Mouse (Mus musculus) left cerebral cortex, postnatal 10 days (tissue): Measurements from ENCODE around the gene Mrc2. TPM values are rescaled to one million over a fixed set of nuclear protein-coding genes. Genes with fewer than 3 reads are reported as not detected.

Source experiments
- DNase-seq, 2 experiments: peaks; one replicate each; pipeline ENCODE4 v3.0.0; 2021 to 2022; ENCODE audit warnings: low spot score in 2 of 2, mixed read lengths in 1 of 2; ENCODE audit errors: extremely low spot score in 1 of 2
- intact Hi-C: fragments of 180-260 bp; cut with DNase I; formaldehyde crosslinking; loops from one replicate; pipeline ENCODE4 v1.15.1; 2025
- total RNA-seq, 2 experiments: library from RNA; stranded (reverse); gene quantifications; 2 replicates each; pipeline ENCODE4 v1.2.3; 2021

Mrc2 gene
- total RNA-seq, 2 experiments from 2014 or later: 8.5 to 11.2 TPM

DNA sequence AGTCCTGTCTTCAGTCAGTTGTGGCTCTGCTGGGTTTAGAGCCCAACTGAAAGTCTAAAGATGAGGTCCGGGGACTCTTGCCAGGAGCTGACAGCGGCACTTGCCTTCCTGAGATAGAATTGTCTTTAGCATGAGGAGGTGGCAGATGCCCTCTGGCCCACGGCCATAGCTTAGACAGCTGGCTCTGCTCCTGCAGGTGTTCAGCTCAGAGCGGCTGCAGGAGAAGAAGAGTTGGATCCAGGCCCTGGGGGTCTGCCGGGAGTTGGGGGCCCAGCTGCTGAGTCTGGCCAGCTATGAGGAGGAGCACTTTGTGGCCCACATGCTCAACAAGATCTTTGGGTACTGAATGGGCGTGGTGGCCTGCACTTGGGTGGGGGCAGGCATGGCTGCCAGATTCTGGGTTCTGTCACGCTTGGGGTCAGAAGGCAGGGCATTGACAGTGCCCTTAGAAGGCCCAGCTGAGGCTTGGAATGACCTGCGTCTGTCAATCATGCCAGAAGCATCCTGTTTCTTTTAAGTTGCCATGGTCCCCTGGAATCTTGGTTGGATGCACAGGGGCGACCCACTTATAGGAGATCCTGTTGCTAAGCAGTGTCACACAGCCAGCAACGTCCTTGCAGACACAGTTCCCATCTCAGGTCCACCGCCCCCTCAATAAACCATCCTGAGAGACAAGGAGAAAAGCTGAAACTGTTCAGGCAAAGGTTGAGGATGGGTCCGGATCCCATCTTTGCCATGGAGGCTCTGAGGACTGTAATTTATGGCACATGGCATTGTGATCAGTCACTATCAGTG, 46.4 kb downstream of the Mrc2 start:
- no peak for DNase-seq
- intact Hi-C loops: loop anchor here (10.0 kb wide), 1 partner anchor 736 kb away; no protein-coding TSS in a partner anchor

DNA sequence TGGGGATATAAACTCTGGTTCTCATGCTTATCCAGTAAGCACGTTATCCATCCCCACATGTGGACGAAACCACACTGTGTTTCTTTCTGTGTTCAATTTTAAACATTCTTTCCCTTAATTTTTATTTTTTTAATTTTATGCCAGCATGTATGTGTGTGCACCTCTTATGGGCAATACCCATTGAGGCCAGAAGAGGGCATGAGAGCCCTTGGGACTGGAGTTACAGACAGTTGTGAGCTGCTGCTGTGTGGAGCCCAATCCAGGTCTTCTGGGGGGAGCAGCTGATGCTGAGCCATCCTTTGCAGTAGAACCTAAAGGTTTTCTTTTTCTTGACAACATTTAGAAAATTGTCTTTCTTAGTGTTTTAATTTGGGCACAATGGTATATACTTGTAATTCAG, 52.8 kb downstream of the Mrc2 start:
- DNase-seq: no peak
- intact Hi-C loops: loop anchor here (5.0 kb wide), 1 partner anchor 567 kb away; no protein-coding TSS in a partner anchor

DNA sequence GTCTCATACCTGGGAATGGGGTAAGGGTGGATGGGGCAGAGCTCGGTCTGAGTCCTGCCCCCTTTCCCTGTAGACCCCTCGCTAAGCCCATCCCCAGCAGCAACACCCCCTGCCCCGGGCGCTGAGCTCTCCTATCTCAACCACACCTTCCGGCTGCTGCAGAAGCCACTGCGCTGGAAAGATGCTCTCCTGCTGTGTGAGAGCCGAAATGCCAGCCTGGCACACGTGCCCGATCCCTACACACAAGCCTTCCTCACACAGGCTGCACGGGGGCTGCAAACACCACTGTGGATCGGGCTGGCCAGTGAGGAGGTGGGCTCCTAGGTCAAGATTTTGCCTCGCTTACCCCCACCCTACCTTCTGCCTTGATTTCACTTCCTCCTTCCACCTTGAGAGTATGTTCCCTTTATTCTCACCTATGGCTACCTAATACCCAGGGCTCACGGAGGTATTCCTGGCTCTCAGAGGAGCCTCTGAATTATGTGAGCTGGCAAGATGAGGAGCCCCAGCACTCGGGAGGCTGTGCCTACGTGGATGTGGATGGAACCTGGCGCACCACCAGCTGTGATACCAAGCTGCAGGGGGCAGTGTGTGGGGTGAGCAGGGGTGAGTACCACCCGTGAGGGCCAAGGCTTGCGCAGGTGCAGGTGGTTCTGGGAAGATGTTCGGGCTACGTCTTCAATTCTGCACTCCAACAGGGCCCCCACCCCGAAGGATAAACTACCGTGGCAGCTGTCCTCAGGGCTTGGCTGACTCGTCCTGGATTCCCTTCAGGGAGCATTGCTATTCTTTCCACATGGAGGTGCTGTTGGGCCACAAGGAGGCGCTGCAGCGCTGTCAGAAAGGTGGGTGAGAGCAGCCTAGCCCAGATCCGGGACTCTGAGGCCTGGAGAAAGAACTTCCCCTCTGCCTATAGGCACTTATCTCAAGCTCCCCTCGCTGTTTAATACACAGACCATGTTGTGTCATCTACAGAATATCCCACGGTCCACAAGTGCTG, 55.0 kb downstream of the Mrc2 start:
- intact Hi-C loops: loop anchor here (5.0 kb wide), 1 partner anchor 565 kb away; no protein-coding TSS in a partner anchor
- peak; percentile 81 to 92 for DNase-seq

DNA sequence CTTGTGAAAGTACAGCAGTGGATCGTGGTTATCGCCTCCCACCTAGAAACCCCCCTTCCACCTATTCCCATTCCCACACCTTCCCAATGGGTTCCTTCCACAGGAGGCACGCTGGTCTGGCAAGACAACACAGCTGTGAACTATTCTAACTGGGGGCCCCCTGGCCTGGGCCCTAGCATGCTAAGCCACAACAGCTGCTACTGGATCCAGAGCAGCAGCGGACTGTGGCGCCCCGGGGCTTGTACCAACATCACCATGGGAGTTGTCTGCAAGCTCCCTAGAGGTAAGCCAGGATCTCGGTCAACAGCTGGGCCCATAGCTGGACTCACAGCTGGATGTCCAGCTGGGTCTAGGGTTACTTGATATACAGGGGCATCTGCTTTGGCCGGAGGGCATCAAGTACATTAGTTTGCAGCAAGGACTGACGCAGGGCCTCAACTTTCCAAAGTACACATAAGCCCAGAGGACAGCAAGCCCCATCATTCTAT, 56.1 kb downstream of the Mrc2 start:
- no peak for DNase-seq
- intact Hi-C loops: loop anchor here (5.0 kb wide), 1 partner anchor 564 kb away; no protein-coding TSS in a partner anchor

DNA sequence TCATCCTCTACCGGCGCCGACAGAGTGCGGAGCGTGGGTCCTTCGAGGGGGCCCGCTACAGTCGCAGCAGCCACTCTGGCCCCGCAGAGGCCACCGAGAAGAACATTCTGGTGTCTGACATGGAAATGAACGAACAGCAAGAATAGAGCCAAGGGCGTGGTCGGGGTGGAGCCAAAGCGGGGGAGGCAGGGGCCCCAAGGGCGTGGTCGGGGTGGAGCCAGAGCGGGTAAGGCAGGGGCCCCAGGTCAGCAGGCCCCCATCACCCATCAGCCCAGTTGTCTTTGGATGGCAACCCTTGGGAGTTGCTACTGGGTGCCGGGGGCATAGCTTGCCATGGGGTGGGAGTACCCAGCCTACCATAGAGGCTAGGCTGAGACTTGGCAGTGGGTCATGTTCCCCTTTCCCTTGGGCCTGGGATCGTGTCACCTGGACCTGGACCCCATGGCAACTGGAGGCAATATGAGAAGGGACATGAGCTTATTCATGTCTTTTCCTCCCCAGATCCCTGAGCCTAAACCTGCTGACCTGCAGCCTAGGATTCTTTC, 57.4 kb downstream of the Mrc2 start:
- intact Hi-C loops: loop anchor here (5.0 kb wide), 1 partner anchor 562 kb away; no protein-coding TSS in a partner anchor

DNA sequence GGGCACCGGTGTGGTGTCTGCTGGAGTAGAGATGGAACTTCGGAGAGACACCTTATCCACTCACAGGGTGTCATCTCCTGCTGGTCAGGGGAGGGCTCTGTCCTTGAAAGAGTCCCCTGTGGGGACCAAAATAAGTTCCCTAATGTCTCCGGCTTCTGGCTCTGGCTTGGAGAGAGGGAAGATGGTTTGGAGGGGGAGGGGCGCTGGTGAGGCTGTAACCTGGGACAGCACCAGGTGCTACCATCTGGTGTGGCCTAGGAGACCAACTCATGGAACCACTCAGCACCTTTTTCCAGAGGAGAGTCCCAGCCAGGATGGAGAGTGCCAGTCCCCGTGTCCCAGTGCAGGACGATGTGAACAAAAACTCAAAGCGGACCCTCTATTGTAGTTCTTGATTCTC, 58.2 kb downstream of the Mrc2 start:
- intact Hi-C loops: no loop called here
- DNase-seq: no peak

More for the DNA sequence above, 57.4 kb downstream of the Mrc2 start:
- no peak for DNase-seq

DNA sequence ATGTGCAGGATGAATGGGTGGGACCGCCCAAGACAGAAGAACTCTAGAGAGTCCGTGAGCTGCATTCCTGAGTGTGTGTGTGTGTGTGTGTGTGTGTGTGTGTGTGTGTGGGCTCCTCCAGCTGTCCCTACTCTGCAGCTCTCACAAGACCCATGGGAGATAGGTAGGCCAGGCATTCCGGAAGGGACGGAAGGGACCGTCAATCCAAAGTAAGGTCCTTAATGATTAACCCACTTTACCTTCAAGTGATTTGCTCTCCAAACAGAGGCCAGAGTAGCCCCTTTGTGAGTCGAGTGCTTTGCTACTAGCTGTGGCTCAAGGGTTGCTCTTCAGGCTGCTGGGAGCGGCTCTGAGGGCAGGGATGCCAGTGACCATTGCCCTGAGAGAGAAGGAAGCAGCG, 59.7 kb downstream of the Mrc2 start:
- intact Hi-C loops: no loop called here

DNA sequence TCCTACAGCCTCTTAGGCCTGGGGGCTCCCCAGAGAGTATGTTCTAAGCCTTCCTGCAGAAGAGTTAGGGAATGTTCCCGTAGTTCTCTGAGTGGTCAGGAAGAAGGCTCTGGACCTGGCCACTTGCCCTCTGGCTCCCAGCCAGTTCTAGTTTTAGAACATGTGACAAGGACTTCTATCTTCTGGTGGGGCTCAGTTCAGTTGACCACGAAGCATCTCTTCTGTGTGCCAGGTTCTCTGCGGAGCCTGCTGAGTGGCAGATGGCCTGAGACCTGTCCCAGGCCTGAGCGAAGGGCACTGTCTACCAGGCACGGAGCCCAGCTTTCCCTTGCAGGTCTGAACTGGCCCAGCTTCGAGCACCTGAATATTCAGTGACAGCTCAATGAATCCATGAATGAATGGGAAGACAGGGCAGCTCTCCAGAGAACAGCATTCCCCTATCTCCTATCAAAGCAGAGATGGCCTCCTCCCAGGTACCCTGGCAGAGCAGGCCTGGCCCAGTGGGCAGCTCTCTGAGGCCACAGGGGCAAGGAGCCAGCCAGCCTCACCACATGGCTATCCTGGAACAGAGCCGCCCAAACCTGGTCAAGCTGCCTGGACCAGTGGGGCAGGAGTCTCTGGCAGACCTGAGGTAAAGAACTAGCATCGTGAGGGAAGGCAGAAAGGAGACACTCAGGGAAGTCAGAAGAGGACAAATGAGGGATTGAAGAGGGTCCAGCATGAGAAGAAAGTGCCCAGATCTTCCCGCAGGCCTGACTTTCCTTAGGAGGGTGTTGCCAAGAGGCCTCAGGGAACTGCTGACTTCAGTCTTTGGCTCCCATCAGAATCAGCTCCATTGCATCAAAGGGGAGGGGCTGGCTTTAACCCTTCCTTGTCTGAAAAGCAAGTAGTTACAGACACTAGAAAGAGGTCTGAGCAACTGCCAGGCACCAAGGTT, 60.8 kb downstream of the Mrc2 start:
- intact Hi-C loops: no loop called here
- DNase-seq: peak in 1 of 2 experiments; percentile 90

More for the DNA sequence above, 59.7 kb downstream of the Mrc2 start:
- DNase-seq: no peak

DNA sequence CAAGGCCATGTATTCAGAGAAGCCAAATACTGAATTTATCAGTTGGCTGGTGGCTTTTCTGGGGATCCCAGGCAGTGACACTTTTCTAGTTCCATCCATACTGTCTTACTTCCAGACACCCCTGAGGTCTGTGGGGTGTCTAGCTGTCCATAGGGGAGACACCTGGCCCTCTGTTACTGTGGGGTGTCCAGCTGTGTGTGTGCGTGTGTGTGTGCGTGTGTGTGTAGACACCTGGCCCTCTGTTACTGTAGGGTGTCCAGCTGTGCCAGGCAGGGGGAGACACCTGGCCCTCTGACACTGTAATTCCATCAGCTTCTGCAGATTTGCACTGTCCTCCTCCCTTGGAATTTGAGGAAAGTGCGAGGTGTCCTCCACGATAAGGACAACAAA, 61.4 kb downstream of the Mrc2 start:
- intact Hi-C loops: no loop called here
- DNase-seq: no peak

DNA sequence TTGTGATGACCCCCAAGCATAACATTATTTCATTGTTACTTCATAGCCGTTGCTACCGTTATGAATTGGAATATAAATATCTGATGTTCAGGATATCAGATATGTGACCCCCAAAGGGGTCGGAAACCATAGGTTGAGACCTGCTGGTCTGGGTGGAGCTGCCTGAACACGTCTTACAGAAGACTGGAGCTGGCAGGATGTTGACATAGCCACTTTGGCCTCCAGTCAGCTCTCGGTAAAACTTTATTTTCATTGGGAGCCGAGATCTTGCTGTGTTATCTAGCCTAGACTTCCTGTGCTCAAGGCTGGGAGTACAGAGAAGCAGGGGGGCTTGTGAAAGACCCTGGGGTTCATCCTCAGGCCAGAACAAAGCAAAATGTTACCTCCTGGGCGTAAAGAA, 63.9 kb downstream of the Mrc2 start:
- DNase-seq: no peak
- intact Hi-C loops: no loop called here

DNA sequence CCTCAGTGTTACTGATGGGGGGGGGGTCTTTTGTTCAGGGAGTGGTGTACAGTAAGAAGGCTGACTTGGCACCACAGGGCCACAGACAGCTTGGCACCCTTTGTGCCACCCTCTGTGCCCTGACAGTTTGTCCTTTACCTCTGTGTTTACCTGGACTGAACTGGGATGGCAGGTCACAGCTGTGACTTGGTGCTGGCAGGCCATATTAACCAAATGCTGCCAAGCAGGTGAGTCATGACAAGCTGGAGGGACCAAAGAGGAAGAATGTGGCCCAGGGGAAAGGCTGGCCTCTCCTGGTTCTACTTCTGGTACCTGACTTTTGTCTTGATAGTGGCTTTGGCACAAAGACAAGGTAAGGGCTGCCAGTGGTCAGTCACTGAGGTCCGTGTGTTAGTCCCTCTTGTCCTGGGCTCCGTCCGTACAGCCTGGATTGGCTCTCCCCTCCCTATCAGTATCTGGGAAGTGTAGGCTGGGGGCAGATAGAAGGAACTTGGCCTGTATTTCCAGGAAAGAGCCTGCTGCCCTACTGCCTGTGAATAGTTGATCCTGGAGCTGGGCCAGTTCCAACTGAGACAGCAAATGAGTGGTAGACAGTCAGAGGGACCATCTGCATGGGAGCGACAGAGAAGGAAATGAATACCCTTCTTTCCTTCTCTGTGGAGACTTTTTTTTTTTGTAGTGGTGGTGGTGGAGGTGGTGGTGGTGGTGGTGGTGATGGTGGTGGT, 69.8 kb downstream of the Mrc2 start:
- DNase-seq: peak in 1 of 2 experiments; percentile 55
- intact Hi-C loops: loop anchor here (2.0 to 10.0 kb wide), 3 partner anchors 95 to 463 kb away; partner anchors contain the start of gene March10

DNA sequence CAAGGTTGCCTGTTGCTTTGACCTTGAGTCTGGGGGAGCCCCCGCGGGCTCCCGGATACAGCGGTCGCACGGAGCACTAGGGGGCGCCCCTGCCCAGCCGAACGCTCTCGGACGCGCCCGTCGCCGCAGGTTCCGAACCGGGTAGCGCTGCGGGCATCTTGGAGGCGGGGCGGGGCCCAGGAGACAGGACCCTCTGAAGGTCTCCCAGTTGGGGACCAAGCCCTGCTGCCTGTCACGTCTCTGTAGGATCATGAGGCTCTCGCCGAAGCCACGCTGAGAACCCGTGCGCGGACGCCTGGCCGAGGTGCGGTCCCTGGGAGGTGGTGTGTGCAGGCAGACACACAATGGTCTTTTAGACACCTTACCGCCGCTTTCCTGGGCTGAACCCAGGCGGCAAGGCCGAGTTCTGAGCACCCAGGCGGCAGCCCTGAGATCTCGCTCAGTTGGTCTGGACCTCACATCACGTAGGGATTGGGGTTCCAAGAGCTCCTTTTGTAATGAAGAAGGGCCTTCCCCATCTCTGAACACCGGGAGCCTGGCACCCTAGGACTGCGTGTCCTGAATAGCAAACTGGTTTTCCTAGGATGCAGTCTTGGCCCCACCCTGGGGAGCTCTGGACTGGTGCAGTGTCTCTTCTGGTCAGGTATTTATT, 70.6 kb downstream of the Mrc2 start:
- intact Hi-C loops: loop anchor here (2.0 to 10.0 kb wide), 3 partner anchors 94 to 462 kb away; partner anchors contain the start of gene March10

DNA sequence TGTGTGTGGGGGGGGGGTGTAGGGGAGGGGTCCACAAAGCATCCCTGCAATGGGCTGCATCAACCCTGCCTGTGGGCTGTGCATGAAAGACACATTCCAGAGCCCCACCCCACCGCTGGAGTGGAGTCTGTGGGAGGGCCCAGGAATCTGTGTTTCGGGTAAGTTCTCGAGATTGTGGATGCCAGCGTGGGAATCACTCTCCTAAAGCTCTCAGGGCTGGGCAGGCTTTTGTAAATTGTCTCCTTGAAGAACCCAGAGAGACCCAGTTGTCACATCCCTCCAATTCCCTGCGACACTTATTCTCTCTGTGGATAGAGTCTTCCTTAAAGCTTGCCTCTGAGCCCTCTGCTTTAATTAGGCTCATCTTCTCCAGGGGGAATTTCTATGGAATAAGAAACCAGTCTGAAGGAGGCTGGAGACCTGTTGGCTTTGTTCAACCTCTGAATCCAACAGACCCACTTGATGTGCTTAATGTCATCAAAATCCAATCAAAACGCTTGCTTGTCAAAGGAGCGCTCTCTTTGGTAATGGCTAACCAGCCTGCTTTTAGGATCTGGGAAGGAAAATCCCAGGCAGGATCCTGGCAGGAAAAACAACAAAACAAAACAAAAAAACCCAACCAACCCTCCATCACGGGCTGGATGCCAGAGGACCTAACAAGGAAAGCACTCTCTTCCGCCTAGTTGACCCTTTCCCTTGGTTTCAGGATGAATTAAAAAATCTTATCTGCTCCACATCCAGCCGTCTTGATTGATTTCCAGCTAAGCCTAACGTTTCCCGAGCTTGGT, 71.3 kb downstream of the Mrc2 start:
- intact Hi-C loops: loop anchor here (2.0 to 10.0 kb wide), 3 partner anchors 94 to 461 kb away; partner anchors contain the start of gene March10
- peak; percentile 61 to 67 for DNase-seq

More for the DNA sequence above, 70.6 kb downstream of the Mrc2 start:
- DNase-seq: peak; percentile 76 to 89

DNA sequence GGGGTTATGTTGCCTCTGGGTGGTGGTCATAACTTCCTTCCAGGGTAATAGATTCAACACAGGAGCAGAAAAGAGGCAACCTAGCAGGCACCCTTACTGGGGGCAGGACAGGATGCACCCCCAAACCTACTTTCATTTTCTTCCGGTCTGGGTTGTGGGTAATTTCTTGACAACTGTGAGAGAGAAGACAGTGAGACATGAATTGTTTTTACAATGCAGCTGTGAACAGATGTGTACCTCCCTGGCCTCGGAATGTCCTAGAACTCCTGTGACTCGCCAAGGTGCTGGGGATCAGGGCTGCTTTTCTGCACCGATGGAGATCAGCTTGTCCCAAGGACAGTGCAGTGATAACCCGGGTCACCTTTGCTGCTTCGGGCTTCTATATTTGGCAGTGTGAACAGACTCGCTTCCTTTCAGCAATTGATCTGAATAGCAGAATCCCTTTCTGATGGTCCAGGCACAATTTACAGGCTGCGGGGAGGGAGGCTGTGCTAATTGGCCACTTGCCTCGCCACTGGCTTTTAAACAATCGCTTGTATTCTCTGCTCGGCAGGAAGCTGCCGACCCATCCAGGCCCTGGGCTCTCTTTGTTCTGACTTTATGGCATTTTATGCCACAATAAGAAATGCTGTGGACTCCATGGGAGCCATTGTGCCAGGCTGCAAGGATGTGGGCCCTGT, 72.1 kb downstream of the Mrc2 start:
- DNase-seq: no peak
- intact Hi-C loops: loop anchor here (5.0 to 10.0 kb wide), 3 partner anchors 53 to 460 kb away; partner anchors contain the start of gene March10

DNA sequence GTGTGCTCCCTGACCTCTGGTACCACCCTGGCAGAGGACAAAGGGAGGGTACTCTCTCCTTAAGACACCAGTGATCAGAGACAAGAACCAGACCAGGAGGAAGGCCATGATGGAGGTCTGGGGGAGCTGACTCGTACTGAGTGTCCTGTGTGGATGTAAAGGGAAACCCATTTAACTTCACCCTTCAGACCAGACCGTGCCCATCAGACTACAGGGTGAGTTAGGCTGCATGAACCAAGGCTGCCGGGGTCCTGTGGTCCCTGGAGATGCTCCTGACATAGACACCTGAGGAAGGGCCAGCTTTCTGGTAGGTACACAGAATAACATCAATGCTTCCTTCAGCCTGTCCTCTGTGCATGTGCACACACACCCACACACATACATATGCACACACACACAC, 73.2 kb downstream of the Mrc2 start:
- no peak for DNase-seq
- intact Hi-C loops: loop anchor here (5.0 to 10.0 kb wide), 2 partner anchors 52 to 459 kb away; no protein-coding TSS in a partner anchor
